Mouse (Mus musculus) liver, embryonic 14.5 days (tissue): ENCODE measurements around the gene 2310022A10Rik. TPM values are rescaled to one million over a fixed set of nuclear protein-coding genes. Genes with fewer than 3 reads are reported as not detected.

Experiments
- ATAC-seq: fragments of 200-750 bp; cut with Nextera tagmentation; 2 replicates; pipeline ENCODE4 v1.8.0; 2017; ENCODE audit warnings: moderate number of reproducible peaks, mild to moderate bottlenecking, moderate library complexity; ENCODE audit not compliant: insufficient read depth
- DNase-seq, 3 experiments: peaks; one replicate each; pipeline ENCODE4 v3.0.0-alpha.2; 2012 to 2013; ENCODE audit warnings: low read depth in 3 of 3, low spot score in 3 of 3
- H3K27ac ChIP-seq: fragments of 300-500 bp; sonication (generic); 2 replicates; pipeline ENCODE4 v1.5.1; 2014; ENCODE audit warnings: moderate library complexity, mild to moderate bottlenecking, control low read depth, inconsistent platforms
- H3K27me3 ChIP-seq: fragments of 300-500 bp; sonication (generic); 2 replicates; pipeline ENCODE4 v1.6.1; 2014; ENCODE audit warnings: mild to moderate bottlenecking, low read length, moderate library complexity; ENCODE audit not compliant: control insufficient read depth, insufficient read depth
- H3K36me3 ChIP-seq: fragments of 300-500 bp; sonication (generic); replicated peaks from 2 replicates; pipeline ENCODE4 v1.6.1; 2014; ENCODE audit warnings: low read depth; ENCODE audit not compliant: control insufficient read depth, insufficient read depth
- H3K4me1 ChIP-seq, 2 experiments: fragments of 200-500 bp in 1 of 2; fragments of 300-500 bp in 1 of 2; sonication (generic) in 1 of 2; replicated peaks; 2 replicates each; pipeline ENCODE4 v1.6.1; 2012 to 2014; ENCODE audit warnings: antibody characterized with exemption in 1 of 2, inconsistent platforms in 1 of 2, low read length in 1 of 2; ENCODE audit not compliant: control insufficient read depth in 2 of 2, insufficient read depth in 2 of 2
- H3K4me2 ChIP-seq: fragments of 300-500 bp; sonication (generic); 2 replicates; pipeline ENCODE4 v1.6.1; 2014; ENCODE audit warnings: low read depth, mild to moderate bottlenecking, control low read depth, moderate library complexity
- H3K4me3 ChIP-seq, 2 experiments: fragments of 200-500 bp in 1 of 2; fragments of 300-500 bp in 1 of 2; sonication (generic) in 1 of 2; 2 replicates each; pipeline ENCODE4 v1.5.1; 2012 to 2014; ENCODE audit warnings: low read depth in 2 of 2, low read length in 2 of 2, mild to moderate bottlenecking in 2 of 2, control low read depth in 1 of 2, inconsistent platforms in 1 of 2, moderate library complexity in 1 of 2; ENCODE audit not compliant: insufficient read depth in 1 of 2
- H3K9ac ChIP-seq: fragments of 300-500 bp; sonication (generic); replicated peaks from 2 replicates; pipeline ENCODE4 v1.6.1; 2014; ENCODE audit warnings: mild to moderate bottlenecking, control low read depth, moderate library complexity
- H3K9me3 ChIP-seq: fragments of 300-500 bp; sonication (generic); 2 replicates; pipeline ENCODE4 v1.6.1; 2016; ENCODE audit warnings: low read length, mixed read lengths; ENCODE audit not compliant: control insufficient read depth
- CTCF ChIP-seq: IDR thresholded peaks from 2 replicates; pipeline ENCODE4 v1.5.1; 2016; ENCODE audit warnings: antibody characterized with exemption, low read depth, control low read depth
- EP300 ChIP-seq: IDR thresholded peaks from 2 replicates; pipeline ENCODE4 v1.6.1; 2016; ENCODE audit warnings: antibody characterized with exemption, low read depth
- WGBS: fragments of 180-500 bp; shearing (Covaris S2); extraction: QIAGEN DNeasy Blood & Tissue Kit; methylation state at CpG from one replicate; pipeline ENCODE4 v1.1.7; 2014; ENCODE audit not compliant: insufficient replicate concordance; 5-methylcytosine and 5-hydroxymethylcytosine counted together
- polyA plus RNA-seq, 2 experiments: library from polyadenylated mRNA; depleted of rRNA in 1 of 2; stranded (reverse) in 1 of 2; unstranded in 1 of 2; fragments of >200 nt; fragmentation: Nextera tagmentation in 1 of 2; extraction: Ambion mirVana in 1 of 2; gene quantifications; 2 replicates each; pipeline versions ENCODE4 v1.2.1 to v1.2.3; 2012 to 2014

2310022A10Rik gene
- 13.8 and 14.9 TPM in 2 replicates for polyA plus RNA-seq (2012; rRNA removed)
- 12.7 and 14.6 TPM in 2 replicates for polyA plus RNA-seq (2014; fragmentation: Nextera tagmentation; extraction: Ambion mirVana)

- ATAC-seq = peak; percentile 100
- peak within 1 kb of the TSS; percentile 93 for H3K4me2 ChIP-seq
- peak within 1 kb of the TSS; percentile 85 for H3K9ac ChIP-seq
- H3K9me3 ChIP-seq = no peaks in the 10 kb centered on the region
- TF ChIP-seq CTCF = no peak
- TF ChIP-seq EP300 = no peak; the same call in 1 of the 2 replicates
- H3K4me1 ChIP-seq = peaks cover 7 to 11% of the 10 kb centered on the region in 2 experiments
- peak within 1 kb of the TSS; percentile 69 for H3K27ac ChIP-seq
- peak within 1 kb of the TSS; percentile 93 to 95 for H3K4me3 ChIP-seq
- no peaks in the 10 kb centered on the region for H3K27me3 ChIP-seq
- DNase-seq = peak; percentile 93 to 95 (median 93)
- WGBS = under 1% methylated on average over 41 of the region's 41 CpGs
- peaks cover 8% of the 10 kb centered on the region for H3K36me3 ChIP-seq
Measured at GRCm38 (mm10) chr7:27552931-27553513, at the start of gene 2310022A10Rik, which contains the start of gene Pld3. 2310022A10Rik (plus strand) TSS chr7:27553233. Pld3 (minus strand) TSS chr7:27553218.

GRCm38 (mm10) chr7:27506765-27507370 is 46.2 kb upstream of the 2310022A10Rik start:
- 36% methylated on average over 9 of the region's 9 CpGs for WGBS
- Histone ChIP-seq H3K4me3 (peak overlapping the region in 1 of 2 experiments; percentile 72; a peak in 2 of 4 replicates), H3K4me2 (peak overlapping the region; percentile 91), H3K4me1 (peaks cover 10 to 12% of the 10 kb centered on the region in 2 experiments), H3K9ac (peak overlapping the region; percentile 84), H3K27me3 (no peaks in the 10 kb centered on the region), H3K36me3 (no peaks in the 10 kb centered on the region), H3K9me3 (no peaks in the 10 kb centered on the region), H3K27ac (peak overlapping the region; percentile 97)
- no peak for ATAC-seq
- DNase-seq = no peak
- TF ChIP-seq CTCF (no peak), EP300 (no peak)

- H3K9ac ChIP-seq = peak overlapping the region; percentile 84
- no peaks in the 10 kb centered on the region for H3K27me3 ChIP-seq
- DNase-seq (peak; percentile 95 to 98 (median 95)), ATAC-seq (peak; percentile 93)
- no peaks in the 10 kb centered on the region for H3K9me3 ChIP-seq
- peaks cover 10 to 12% of the 10 kb centered on the region in 2 experiments for H3K4me1 ChIP-seq
- H3K4me3 ChIP-seq = peak overlapping the region; percentile 70 to 72
- TF ChIP-seq EP300 (no peak), CTCF (peak; percentile 42; the same call in 1 of the 2 replicates)
- peak overlapping the region; percentile 97 for H3K27ac ChIP-seq
- H3K4me2 ChIP-seq = peak overlapping the region; percentile 91
- no peaks in the 10 kb centered on the region for H3K36me3 ChIP-seq
- under 1% methylated on average over 54 of the region's 54 CpGs for WGBS
Measured at GRCm38 (mm10) chr7:27507711-27508647, 45.1 kb upstream of the 2310022A10Rik start.

GRCm38 (mm10) chr7:27508648-27509005 is 44.4 kb upstream of the 2310022A10Rik start:
- WGBS = 16% methylated on average over 6 of the region's 6 CpGs
- Histone ChIP-seq H3K4me3 (peak overlapping the region; percentile 67 to 72; a peak in 3 of 4 replicates), H3K9me3 (no peaks in the 10 kb centered on the region), H3K9ac (peak overlapping the region; percentile 67), H3K4me1 (peaks cover 10 to 12% of the 10 kb centered on the region in 2 experiments), H3K27me3 (no peaks in the 10 kb centered on the region), H3K36me3 (no peaks in the 10 kb centered on the region), H3K27ac (peak overlapping the region; percentile 97), H3K4me2 (peak overlapping the region; percentile 91)
- DNase-seq (peak; percentile 71 to 74 (median 72)), ATAC-seq (peak; percentile 81)
- TF ChIP-seq CTCF (peak; percentile 94), EP300 (peak; percentile 44; the same call in 1 of the 2 replicates)
